Mouse (Mus musculus): ENCODE data around the gene Itgav.

The Itgav gene

DNA sequence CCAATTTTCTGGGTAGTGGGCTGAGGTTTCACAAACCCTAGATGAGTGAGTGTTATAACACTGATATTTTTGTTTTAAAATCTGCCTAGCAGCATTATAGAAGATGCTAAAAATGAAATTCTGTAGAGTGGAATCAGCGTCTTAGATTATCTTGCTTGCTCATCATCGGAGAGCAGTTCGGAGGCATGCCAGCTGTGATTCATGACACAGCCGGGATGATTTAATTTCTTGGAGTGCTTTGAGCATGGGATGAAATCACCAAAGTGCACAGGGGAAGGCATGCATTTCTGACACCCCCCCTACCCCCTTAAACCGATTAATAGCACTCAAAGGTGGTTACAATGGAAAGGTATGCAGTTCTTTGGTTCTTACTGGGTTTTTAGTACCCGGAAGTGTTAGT lies 89.8 kb downstream of the Itgav start:
- DNase-seq (ENCODE audit: extremely low spot score) = no peak

DNA sequence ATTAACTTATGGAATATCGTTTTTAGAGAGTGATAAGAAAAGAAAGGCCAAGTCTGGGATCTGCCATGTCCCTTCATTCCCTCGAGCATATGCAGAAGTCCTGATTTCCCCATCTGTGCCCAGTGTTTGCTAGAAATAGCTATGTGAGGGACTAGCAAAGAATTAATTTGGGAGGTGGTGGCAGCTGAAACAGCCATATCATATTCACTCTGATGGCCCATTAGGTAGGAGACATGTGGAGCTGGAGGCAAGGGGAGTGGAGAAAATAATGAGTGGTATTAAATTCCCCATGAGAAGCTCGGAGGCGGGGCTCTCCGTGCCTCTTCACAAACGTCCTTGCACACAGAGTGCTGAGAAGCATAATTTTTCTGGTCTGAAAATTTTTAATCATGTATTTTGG lies 92.0 kb downstream of the Itgav start:
- DNase-seq (ENCODE audit: extremely low spot score) = no peak

DNA sequence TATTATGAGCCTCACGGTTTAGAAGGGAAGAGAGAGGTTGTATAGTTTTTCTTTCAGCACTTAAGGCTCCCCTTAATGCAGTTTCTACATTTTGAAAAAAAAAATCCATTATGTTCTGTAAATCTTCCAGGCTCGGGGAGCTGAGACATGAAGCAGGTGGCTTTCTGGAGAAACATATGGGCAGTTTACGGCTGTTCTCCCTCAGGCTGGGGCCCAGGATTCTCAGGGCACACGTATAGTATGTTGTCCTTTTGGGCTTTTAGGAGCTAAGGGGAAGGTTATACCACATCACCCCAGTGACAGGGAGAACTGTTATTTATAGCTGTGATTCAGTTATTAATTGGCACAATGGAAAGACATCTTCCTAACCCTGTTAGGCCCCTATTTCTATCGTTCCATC lies 101.0 kb downstream of the Itgav start:
- no peak for DNase-seq (ENCODE audit: extremely low spot score)

DNA sequence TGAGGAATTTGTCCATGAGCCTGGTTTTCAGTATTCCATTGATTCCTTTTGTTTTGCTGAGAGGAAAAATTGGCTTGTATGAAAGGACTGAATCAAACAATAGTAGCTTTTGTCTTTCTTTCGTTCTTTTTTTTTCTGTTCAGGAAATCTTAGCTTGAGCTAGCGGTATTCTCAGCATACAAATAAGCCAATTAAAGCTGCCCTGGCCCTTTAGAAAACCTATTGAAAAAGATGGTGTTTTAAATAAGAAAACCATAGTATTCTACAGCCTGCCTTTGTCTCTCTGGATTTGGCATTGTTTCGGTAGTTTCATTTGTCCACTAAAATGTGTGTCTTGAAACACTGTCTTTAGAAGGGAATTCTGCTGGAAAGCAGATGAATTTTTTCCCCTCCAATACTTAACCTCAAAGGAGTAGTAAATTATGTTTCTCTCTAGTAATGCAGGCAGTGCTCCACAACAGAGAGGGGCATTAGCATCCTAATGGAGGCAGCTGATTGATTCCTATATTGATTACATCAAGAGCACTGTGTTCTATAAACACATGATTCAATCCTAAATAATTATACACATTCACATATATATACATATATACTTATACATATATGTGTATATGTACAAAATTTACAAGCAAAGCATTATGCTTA lies 104.8 kb downstream of the Itgav start:
- DNase-seq (ENCODE audit: extremely low spot score) = no peak

DNA sequence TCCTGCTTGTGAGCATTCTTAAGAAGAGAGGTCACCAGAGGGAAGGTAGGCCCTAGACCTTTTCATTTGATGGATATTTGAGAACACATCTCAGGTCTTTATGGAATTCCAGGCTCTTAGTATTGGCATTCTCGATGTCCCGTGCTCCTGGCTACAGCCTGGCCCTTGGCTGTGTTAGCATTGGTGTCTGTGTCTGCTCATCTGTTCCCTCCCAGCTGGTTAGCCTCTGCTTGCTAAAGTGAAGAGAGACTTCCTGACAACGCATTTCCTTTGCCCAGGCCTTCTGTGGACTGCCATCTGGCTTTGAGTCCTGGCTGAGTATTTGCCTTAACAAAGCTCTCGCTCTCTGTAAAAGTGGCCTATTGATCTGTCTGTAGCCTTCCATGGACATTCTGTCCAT lies 108.7 kb downstream of the Itgav start:
- DNase-seq (ENCODE audit: extremely low spot score) = no peak

DNA sequence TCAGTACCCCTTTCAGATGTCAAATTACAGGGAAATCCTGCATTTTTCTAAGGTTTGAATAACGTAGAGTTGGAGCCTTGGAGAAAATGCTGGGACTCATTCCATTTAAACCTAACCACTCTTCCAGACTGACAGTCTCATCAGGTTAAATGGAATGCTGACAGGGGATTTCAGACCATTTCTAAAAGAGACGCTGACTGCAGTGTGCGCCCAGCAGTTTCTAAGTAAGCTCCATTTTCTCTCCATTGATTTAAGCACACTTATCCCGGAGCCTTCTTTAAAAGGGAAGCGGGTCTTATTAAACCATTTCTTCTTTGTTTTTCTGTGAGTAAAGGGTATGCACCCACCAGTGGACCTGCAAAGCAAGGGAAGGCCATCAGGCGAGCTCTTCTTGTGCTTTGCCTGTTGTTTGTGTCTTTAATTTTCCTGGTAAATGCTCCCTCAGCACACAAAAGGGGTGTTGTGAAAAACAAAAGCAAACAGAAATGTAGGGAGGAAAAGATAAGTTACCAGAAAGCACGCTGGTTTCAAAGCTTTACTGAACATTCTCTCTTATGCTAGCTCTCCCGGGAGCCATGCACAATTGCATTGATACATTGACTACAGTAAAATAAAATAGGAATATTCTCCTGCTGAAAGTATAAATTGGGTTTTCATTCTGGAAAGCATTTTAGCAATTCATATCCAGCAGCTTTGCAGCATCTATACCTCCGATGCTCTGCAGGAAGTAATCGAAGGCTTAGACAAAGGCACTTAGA lies 111.3 kb downstream of the Itgav start:
- DNase-seq (ENCODE audit: extremely low spot score) = no peak

DNA sequence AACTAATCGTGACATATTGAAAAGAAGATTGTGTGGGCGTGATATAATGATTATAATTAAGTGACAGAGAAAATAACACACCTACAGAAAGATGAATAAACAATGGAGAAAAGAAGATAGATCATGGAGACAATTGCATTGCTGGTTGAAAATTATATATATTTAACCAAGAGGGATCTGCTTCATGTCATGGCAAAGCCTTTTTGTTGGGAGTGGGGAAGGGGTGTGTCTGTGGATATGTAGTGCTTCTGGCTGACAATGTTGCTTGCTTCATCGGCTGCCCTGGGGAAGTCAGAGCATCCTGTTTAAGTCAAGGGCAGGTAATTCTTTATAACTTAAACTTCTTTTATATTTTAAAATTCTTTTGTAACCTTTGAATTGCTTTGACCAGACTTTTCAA lies 124.3 kb downstream of the Itgav start:
- no peak for DNase-seq (ENCODE audit: extremely low spot score)

DNA sequence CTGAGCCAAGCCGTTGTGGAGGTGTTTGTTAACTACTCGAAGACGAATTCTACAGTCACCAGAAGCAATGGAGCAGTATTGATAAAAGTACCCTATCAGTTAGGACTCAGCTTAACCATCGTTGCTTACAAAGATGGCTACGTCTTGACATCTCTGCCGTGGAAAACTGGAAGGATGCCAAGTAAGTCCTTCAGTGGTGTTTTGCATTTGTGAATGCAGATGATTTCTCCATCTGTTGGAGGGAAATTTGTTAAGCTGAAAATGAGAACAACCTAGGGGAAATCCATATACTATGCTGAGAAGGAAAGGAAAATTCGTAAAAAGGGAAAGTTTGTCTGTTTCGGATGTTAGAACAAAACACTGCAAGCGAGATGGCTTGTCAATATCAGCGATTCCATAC lies 129.2 kb downstream of the Itgav start:
- DNase-seq (ENCODE audit: extremely low spot score) = no peak

DNA sequence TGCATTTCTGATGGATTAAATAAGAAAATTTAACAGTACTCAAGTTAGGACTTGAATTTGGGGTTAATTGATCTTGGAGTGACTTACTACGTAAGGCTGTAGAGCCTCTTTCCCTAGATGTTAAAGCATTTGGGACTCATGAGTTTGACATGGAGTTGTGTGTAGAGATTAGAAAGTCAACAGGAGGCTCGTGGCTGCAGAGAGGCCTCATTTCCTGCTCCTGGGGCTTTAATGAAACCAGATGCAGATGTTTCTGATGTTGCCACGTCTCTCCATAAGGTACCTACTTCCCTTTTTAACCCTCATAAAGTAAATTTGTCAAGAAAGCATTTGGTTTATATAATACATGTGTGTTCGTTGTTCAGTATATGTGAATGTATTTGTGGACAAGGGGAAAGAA lies 132.0 kb downstream of the Itgav start:
- DNase-seq (ENCODE audit: extremely low spot score) = no peak

Measured in embryo, embryonic 9.5 days (tissue).